8 mouse cellular contexts compared by ENCODE assay signal in genomic region chr6:83165607-83166242, GRCm38 (mm10). TPM values are rescaled to one million over a fixed set of nuclear protein-coding genes. Genes with fewer than 3 reads are reported as not detected.
A peak's percentile ranks its signal among the peaks of the same experiment; 100 is the strongest.
DNase-seq lines count a peak whose midpoint lies in the region; ATAC-seq and TF ChIP-seq lines count a peak whose summit lies in the region.

TSS of gene Dctn1 (plus strand) at chr6:83165920.

- peak; percentile 91 for TF ChIP-seq CTCF in bone marrow, adult 2 months (IDR thresholded peaks at IDR 0.05; ENCODE audit: control insufficient read depth, insufficient read depth, low read length)

- no peaks in the 10 kb centered on the region for H3K36me3 ChIP-seq in embryonic facial prominence, embryonic 15.5 days
- no peaks in the 10 kb centered on the region for H3K36me3 ChIP-seq in kidney, embryonic 14.5 days (ENCODE audit: control insufficient read depth, insufficient read depth, low read length)
- no peaks in the 10 kb centered on the region for H3K36me3 ChIP-seq in limb, embryonic 15.5 days

- peak within 1 kb of the TSS; percentile 71 for H3K4me2 ChIP-seq in embryonic facial prominence, embryonic 15.5 days (replicated peaks)
- H3K4me2 ChIP-seq in kidney, embryonic 14.5 days (replicated peaks; ENCODE audit: low read depth, low read length): peak within 1 kb of the TSS; percentile 88
- H3K4me2 ChIP-seq in limb, embryonic 15.5 days: peak within 1 kb of the TSS; percentile 65

- no peaks in the 10 kb centered on the region for H3K9me3 ChIP-seq in embryonic facial prominence, embryonic 15.5 days (replicated peaks)
- no peaks in the 10 kb centered on the region for H3K9me3 ChIP-seq in kidney, embryonic 14.5 days (ENCODE audit: control insufficient read depth, low read length)
- no peaks in the 10 kb centered on the region for H3K9me3 ChIP-seq in limb, embryonic 15.5 days

- H3K27me3 ChIP-seq in embryonic facial prominence, embryonic 15.5 days: peaks cover 22% of the 10 kb centered on the region
- H3K27me3 ChIP-seq in kidney, embryonic 14.5 days (ENCODE audit: control insufficient read depth, insufficient read depth, low read length): peaks cover 17% of the 10 kb centered on the region
- H3K27me3 ChIP-seq in limb, embryonic 15.5 days: peaks cover 20% of the 10 kb centered on the region

- peaks cover 2% of the 10 kb centered on the region; the same call in 1 of the 2 replicates for H3K4me1 ChIP-seq in bone marrow, adult 2 months (ENCODE audit: control insufficient read depth, insufficient read depth, low read length)
- peaks cover 45% of the 10 kb centered on the region for H3K4me1 ChIP-seq in embryonic facial prominence, embryonic 15.5 days
- peaks cover 29% of the 10 kb centered on the region for H3K4me1 ChIP-seq in kidney, embryonic 14.5 days (ENCODE audit: control insufficient read depth, insufficient read depth, low read length)
- H3K4me1 ChIP-seq in limb, embryonic 15.5 days: peaks cover 46% of the 10 kb centered on the region

- peak; percentile 88 for ATAC-seq in embryonic facial prominence, embryonic 15.5 days (ENCODE audit: insufficient number of reproducible peaks, low FRiP score, low TSS enrichment, low read depth)
- peak; percentile 85 for ATAC-seq in kidney, embryonic 14.5 days (ENCODE audit: low FRiP score, low TSS enrichment)
- peak; percentile 86 for ATAC-seq in limb, embryonic 15.5 days (ENCODE audit: insufficient number of reproducible peaks, low FRiP score, low TSS enrichment, low read depth)

- peak; percentile 78; the same call in 1 of the 2 replicates for TF ChIP-seq POLR2A in bone marrow, adult 2 months (IDR thresholded peaks at IDR 0.05; ENCODE audit: borderline replicate concordance, control insufficient read depth, low read depth, low read length)

- peak within 1 kb of the TSS; percentile 67 for H3K9ac ChIP-seq in embryonic facial prominence, embryonic 15.5 days
- peak within 1 kb of the TSS; percentile 82 for H3K9ac ChIP-seq in kidney, embryonic 14.5 days (ENCODE audit: low read depth, low read length)
- H3K9ac ChIP-seq in limb, embryonic 15.5 days: peak within 1 kb of the TSS; percentile 89

- peak within 1 kb of the TSS; percentile 91 for H3K27ac ChIP-seq in bone marrow, adult 2 months (ENCODE audit: control insufficient read depth, insufficient read depth, low read depth, low read length, poor library complexity)
- peak within 1 kb of the TSS; percentile 86 for H3K27ac ChIP-seq in embryonic facial prominence, embryonic 15.5 days (replicated peaks)
- peak within 1 kb of the TSS; percentile 74 for H3K27ac ChIP-seq in kidney, embryonic 14.5 days (ENCODE audit: low read depth, low read length)
- peak within 1 kb of the TSS; percentile 86 for H3K27ac ChIP-seq in limb, embryonic 15.5 days

- under 1% methylated on average over 51 of the region's 58 CpGs for WGBS in bone marrow, adult 2 months
- under 1% methylated on average over 57 of the region's 58 CpGs for WGBS in embryonic facial prominence, embryonic 15.5 days
- WGBS in kidney, embryonic 14.5 days: under 1% methylated on average over 56 of the region's 58 CpGs
- under 1% methylated on average over 52 of the region's 58 CpGs for WGBS in limb, embryonic 15.5 days

- DNase-seq in 416B (ENCODE audit: low read depth): peak; percentile 95
- peak; percentile 91 to 95 for DNase-seq in heart, adult 9 months (ENCODE audit: low spot score in 2 of 2)
- peak; percentile 77 to 92 for DNase-seq in monocyte, adult 2 months (ENCODE audit: low read depth in 1 of 2, low spot score in 2 of 2)
- DNase-seq in spleen, postnatal 36 days (ENCODE audit: low spot score in 2 of 2): peak; percentile 90 to 93

- H3K4me3 ChIP-seq in bone marrow, adult 2 months (replicated peaks; ENCODE audit: control insufficient read depth, low read depth, low read length): peak within 1 kb of the TSS; percentile 96
- H3K4me3 ChIP-seq in embryonic facial prominence, embryonic 15.5 days (replicated peaks): peak within 1 kb of the TSS; percentile 85
- H3K4me3 ChIP-seq in kidney, embryonic 14.5 days (ENCODE audit: low read length): peak within 1 kb of the TSS; percentile 93
- peak within 1 kb of the TSS; percentile 87 for H3K4me3 ChIP-seq in limb, embryonic 15.5 days

RNA-seq across cellular contexts. Expression of gene Dctn1, which starts in this region (rescaled TPM):
- 31.5 and 76.8 TPM in 2 replicates for polyA plus RNA-seq in bone marrow, adult 2 months (2011; ENCODE audit: insufficient read depth, insufficient read length, low replicate concordance, missing spikeins)
- polyA plus RNA-seq in embryonic facial prominence, embryonic 15.5 days (2015; fragmentation: Nextera tagmentation; extraction: Ambion mirVana): 98.7 and 103 TPM in 2 replicates
- polyA plus RNA-seq in kidney, embryonic 14.5 days (2014; fragmentation: Nextera tagmentation; extraction: Ambion mirVana): 58.6 and 75.0 TPM in 2 replicates
- polyA plus RNA-seq in limb, embryonic 15.5 days (2015; fragmentation: Nextera tagmentation; extraction: Ambion mirVana): 90.3 and 91.9 TPM in 2 replicates

Comparison
In these comparisons a context has a peak if more than half of its experiments do, and no peak if none do; other contexts are left out.
1. Peak in every context shown above with its lines: DNase-seq, ATAC-seq, H3K4me3 ChIP-seq and H3K27ac ChIP-seq.